Mouse (Mus musculus) forebrain, embryonic 14.5 days (tissue): ENCODE measurements at regions not wholly inside any gene's neighbourhood (a gene's known extent, or its start where the extent isn't known, plus 50 kb on each side); places are given as distances from the start of the nearest gene placed in this dataset.

Experiments used
- ATAC-seq: fragments of 200-750 bp; cut with Nextera tagmentation; 2 replicates; pipeline ENCODE4 v1.8.0; 2017; ENCODE audit warnings: mild to moderate bottlenecking, moderate library complexity
- DNase-seq: peaks from one replicate; pipeline ENCODE4 v3.0.0-alpha.2; 2015; ENCODE audit warnings: low spot score
- H3K27ac ChIP-seq: fragments of 300-500 bp; sonication (generic); 2 replicates; pipeline ENCODE4 v1.5.1; 2014; ENCODE audit warnings: low read depth, mild to moderate bottlenecking, control low read depth, low read length, moderate library complexity
- H3K27me3 ChIP-seq: fragments of 300-500 bp; sonication (generic); replicated peaks from 2 replicates; pipeline ENCODE4 v1.6.1; 2014; ENCODE audit warnings: low read length, control low read depth, mixed read lengths; ENCODE audit not compliant: control insufficient read depth, insufficient read depth
- H3K36me3 ChIP-seq: fragments of 300-500 bp; sonication (generic); 2 replicates; pipeline ENCODE4 v1.6.1; 2014; ENCODE audit warnings: low read length, control low read depth; ENCODE audit not compliant: control insufficient read depth, insufficient read depth
- H3K4me1 ChIP-seq: fragments of 300-500 bp; sonication (generic); 2 replicates; pipeline ENCODE4 v1.6.1; 2014; ENCODE audit warnings: antibody characterized with exemption, low read length, control low read depth; ENCODE audit not compliant: control insufficient read depth, insufficient read depth
- H3K4me2 ChIP-seq: fragments of 300-500 bp; sonication (generic); 2 replicates; pipeline ENCODE4 v1.6.1; 2014; ENCODE audit warnings: mild to moderate bottlenecking, control low read depth, low read length
- H3K4me3 ChIP-seq: fragments of 300-500 bp; sonication (generic); 2 replicates; pipeline ENCODE4 v1.5.1; 2014; ENCODE audit warnings: low read depth, low read length, control low read depth
- H3K9ac ChIP-seq: fragments of 300-500 bp; sonication (generic); 2 replicates; pipeline ENCODE4 v1.6.1; 2014; ENCODE audit warnings: mild to moderate bottlenecking, low read length, control low read depth, moderate library complexity
- H3K9me3 ChIP-seq: fragments of 300-500 bp; sonication (generic); replicated peaks from 2 replicates; pipeline ENCODE4 v1.6.1; 2016; ENCODE audit warnings: low read length, control low read depth, mixed read lengths; ENCODE audit not compliant: control insufficient read depth
- WGBS: fragments of 180-500 bp; shearing (Covaris S2); extraction: QIAGEN DNeasy Blood & Tissue Kit; methylation state at CpG from one replicate; pipeline ENCODE4 v1.1.7; 2014; 5-methylcytosine and 5-hydroxymethylcytosine counted together

- Histone ChIP-seq H3K4me1 (no peaks in the 10 kb centered on the region), H3K9me3 (no peaks in the 10 kb centered on the region), H3K9ac (no peak overlapping the region), H3K27me3 (no peaks in the 10 kb centered on the region), H3K4me3 (no peak overlapping the region), H3K27ac (no peak overlapping the region), H3K4me2 (no peak overlapping the region), H3K36me3 (no peaks in the 10 kb centered on the region)
- DNase-seq (no peak), ATAC-seq (no peak)
- WGBS: 86% methylated on average over 2 of the region's 2 CpGs
Observed at GRCm38 (mm10) chr1:185695394-185695793, 240.7 kb downstream of the Slc30a10 start.

- Histone ChIP-seq H3K9me3 (no peaks in the 10 kb centered on the region), H3K9ac (no peak overlapping the region), H3K36me3 (no peaks in the 10 kb centered on the region), H3K4me3 (no peak overlapping the region), H3K27ac (no peak overlapping the region), H3K27me3 (no peaks in the 10 kb centered on the region), H3K4me2 (no peak overlapping the region), H3K4me1 (no peaks in the 10 kb centered on the region)
- no peak for ATAC-seq
- no peak for DNase-seq
- 72% methylated on average over 6 of the region's 6 CpGs for WGBS
Observed at GRCm38 (mm10) chr1:185699758-185700157, 245.1 kb downstream of the Slc30a10 start.

- Histone ChIP-seq H3K9me3 (no peaks in the 10 kb centered on the region), H3K4me2 (no peak overlapping the region), H3K36me3 (no peaks in the 10 kb centered on the region), H3K4me1 (no peaks in the 10 kb centered on the region), H3K9ac (no peak overlapping the region), H3K27me3 (no peaks in the 10 kb centered on the region), H3K4me3 (no peak overlapping the region), H3K27ac (no peak overlapping the region)
- DNase-seq (no peak), ATAC-seq (no peak)
- WGBS: 91% methylated on average over 2 of the region's 2 CpGs
Observed at GRCm38 (mm10) chr1:185726324-185726723, 271.7 kb downstream of the Slc30a10 start.

- DNase-seq (no peak), ATAC-seq (no peak)
- no peaks in the 10 kb centered on the region for H3K4me1 ChIP-seq
- H3K4me2 ChIP-seq: no peak overlapping the region
- no peak overlapping the region for H3K4me3 ChIP-seq
- no peak overlapping the region for H3K27ac ChIP-seq
- no peaks in the 10 kb centered on the region for H3K27me3 ChIP-seq
- no peak overlapping the region for H3K9ac ChIP-seq
- H3K36me3 ChIP-seq: no peaks in the 10 kb centered on the region
- H3K9me3 ChIP-seq: no peaks in the 10 kb centered on the region
Observed at GRCm38 (mm10) chr1:185726811-185727210, 272.2 kb downstream of the Slc30a10 start.

GRCm38 (mm10) chr1:185727749-185728148 lies 273.1 kb downstream of the Slc30a10 start:
- no peaks in the 10 kb centered on the region for H3K36me3 ChIP-seq
- no peak for DNase-seq
- no peak overlapping the region for H3K27ac ChIP-seq
- no peak overlapping the region for H3K9ac ChIP-seq
- H3K4me1 ChIP-seq: no peaks in the 10 kb centered on the region
- H3K4me2 ChIP-seq: no peak overlapping the region
- H3K4me3 ChIP-seq: no peak overlapping the region
- WGBS: 52% methylated on average over 4 of the region's 4 CpGs
- no peaks in the 10 kb centered on the region for H3K9me3 ChIP-seq
- H3K27me3 ChIP-seq: no peaks in the 10 kb centered on the region
- no peak for ATAC-seq

GRCm38 (mm10) chr1:185728406-185728805 lies 273.8 kb downstream of the Slc30a10 start:
- Histone ChIP-seq H3K27ac (no peak overlapping the region), H3K9ac (no peak overlapping the region), H3K27me3 (no peaks in the 10 kb centered on the region), H3K4me2 (no peak overlapping the region), H3K4me1 (no peaks in the 10 kb centered on the region), H3K9me3 (no peaks in the 10 kb centered on the region), H3K36me3 (no peaks in the 10 kb centered on the region), H3K4me3 (no peak overlapping the region)
- ATAC-seq: no peak
- no peak for DNase-seq
- WGBS: 58% methylated on average over 3 of the region's 3 CpGs

GRCm38 (mm10) chr1:185731062-185731461 lies 276.4 kb downstream of the Slc30a10 start:
- ATAC-seq (no peak), DNase-seq (no peak)
- H3K27ac ChIP-seq: no peak overlapping the region
- no peaks in the 10 kb centered on the region for H3K27me3 ChIP-seq
- H3K4me1 ChIP-seq: no peaks in the 10 kb centered on the region
- H3K4me2 ChIP-seq: no peak overlapping the region
- 73% methylated on average over 9 of the region's 9 CpGs for WGBS
- no peak overlapping the region for H3K4me3 ChIP-seq
- H3K9me3 ChIP-seq: no peaks in the 10 kb centered on the region
- no peaks in the 10 kb centered on the region for H3K36me3 ChIP-seq
- no peak overlapping the region for H3K9ac ChIP-seq

- WGBS: 86% methylated on average over 2 of the region's 2 CpGs
- Histone ChIP-seq H3K9ac (no peak overlapping the region), H3K4me1 (no peaks in the 10 kb centered on the region), H3K4me3 (no peak overlapping the region), H3K9me3 (no peaks in the 10 kb centered on the region), H3K27ac (no peak overlapping the region), H3K4me2 (no peak overlapping the region), H3K27me3 (no peaks in the 10 kb centered on the region), H3K36me3 (no peaks in the 10 kb centered on the region)
- no peak for DNase-seq
- no peak for ATAC-seq
Observed at GRCm38 (mm10) chr1:185736773-185737172, 282.1 kb downstream of the Slc30a10 start.

GRCm38 (mm10) chr1:185741034-185741890 lies 286.6 kb downstream of the Slc30a10 start:
- ATAC-seq (peak; percentile 91), DNase-seq (peak; percentile 81)
- WGBS: 8% methylated on average over 11 of the region's 11 CpGs
- no peak overlapping the region for H3K4me3 ChIP-seq
- no peaks in the 10 kb centered on the region for H3K4me1 ChIP-seq
- no peaks in the 10 kb centered on the region for H3K9me3 ChIP-seq
- no peak overlapping the region for H3K4me2 ChIP-seq
- no peak overlapping the region for H3K27ac ChIP-seq
- no peaks in the 10 kb centered on the region for H3K36me3 ChIP-seq
- H3K27me3 ChIP-seq: no peaks in the 10 kb centered on the region
- no peak overlapping the region for H3K9ac ChIP-seq
